Mouse (Mus musculus) fat pad, adult 2 months (tissue): Measurements from ENCODE around the gene Rwdd3.
A peak's percentile ranks its signal among the peaks of the same experiment; 100 is the strongest.

Source experiments
- DNase-seq: peaks from one replicate; pipeline ENCODE4 v3.0.0-alpha.2; 2011; ENCODE audit warnings: low read depth, low spot score; ENCODE audit errors: extremely low read depth

Gene Rwdd3

GRCm38 (mm10) chr3:121171243-121171871, at the start of gene Rwdd3:
Rwdd3 (minus strand) TSS chr3:121171695.
- no peak for DNase-seq

- DNase-seq = no peak
Measured at GRCm38 (mm10) chr3:121217011-121217410, 45.5 kb upstream of the Rwdd3 start.

- no peak for DNase-seq
Measured at GRCm38 (mm10) chr3:121213501-121213900, 42.0 kb upstream of the Rwdd3 start.

GRCm38 (mm10) chr3:121212156-121212555, 40.7 kb upstream of the Rwdd3 start:
- DNase-seq = no peak

- DNase-seq = no peak
Measured at GRCm38 (mm10) chr3:121208994-121209393, 37.5 kb upstream of the Rwdd3 start.

GRCm38 (mm10) chr3:121206202-121206882, 34.8 kb upstream of the Rwdd3 start:
- DNase-seq = no peak

- DNase-seq = no peak
Measured at GRCm38 (mm10) chr3:121202638-121203037, 31.1 kb upstream of the Rwdd3 start.

GRCm38 (mm10) chr3:121201012-121201747, 29.7 kb upstream of the Rwdd3 start:
- no peak for DNase-seq

- peak; percentile 93 for DNase-seq
Measured at GRCm38 (mm10) chr3:121189199-121189598, 17.7 kb upstream of the Rwdd3 start.

GRCm38 (mm10) chr3:121187510-121187909, 16.0 kb upstream of the Rwdd3 start:
- no peak for DNase-seq

- DNase-seq = peak; percentile 93
Measured at GRCm38 (mm10) chr3:121186925-121187324, 15.4 kb upstream of the Rwdd3 start.

- DNase-seq = peak; percentile 88
Measured at GRCm38 (mm10) chr3:121185197-121185596, 13.7 kb upstream of the Rwdd3 start.

GRCm38 (mm10) chr3:121176011-121176410, 4.5 kb upstream of the Rwdd3 start:
- DNase-seq = no peak

- DNase-seq = peak; percentile 97
Measured at GRCm38 (mm10) chr3:121174248-121174945, 2.9 kb upstream of the Rwdd3 start.

- no peak for DNase-seq
Measured at GRCm38 (mm10) chr3:121172718-121173117, 1.2 kb upstream of the Rwdd3 start.

- DNase-seq = no peak
Measured at GRCm38 (mm10) chr3:121171872-121172265, 374 bp upstream of the Rwdd3 start.

- no peak for DNase-seq
Measured at GRCm38 (mm10) chr3:121170631-121171030, 864 bp downstream of the Rwdd3 start.

GRCm38 (mm10) chr3:121169092-121169942, 2.2 kb downstream of the Rwdd3 start:
- DNase-seq = peak; percentile 99

- DNase-seq = no peak
Measured at GRCm38 (mm10) chr3:121168581-121168980, 2.9 kb downstream of the Rwdd3 start.

GRCm38 (mm10) chr3:121163271-121163819, 8.2 kb downstream of the Rwdd3 start:
- no peak for DNase-seq
